Mouse (Mus musculus): ENCODE data around the gene Auts2. TPM values are rescaled to one million over a fixed set of nuclear protein-coding genes. Genes with fewer than 3 reads are reported as not detected.

Gene Auts2
- total and polyA plus RNA-seq, 2 experiments from 2014 or later: 6.8 to 12.1 TPM

GRCm38 (mm10) chr5:132270074-132270473 lies 273.1 kb downstream of the Auts2 start:
- WGBS: 30% methylated on average over 3 of the region's 3 CpGs
- Histone ChIP-seq H3K27me3 (ENCODE audit: control insufficient read depth, insufficient read depth, low read length) (no peaks in the 10 kb centered on the region), H3K4me1 (ENCODE audit: control insufficient read depth, insufficient read depth) (peaks cover 26% of the 10 kb centered on the region), H3K9me3 (replicated peaks; ENCODE audit: control insufficient read depth, low read length) (no peaks in the 10 kb centered on the region), H3K36me3 (replicated peaks; ENCODE audit: control insufficient read depth, insufficient read depth, low read length) (no peaks in the 10 kb centered on the region), H3K4me3 (ENCODE audit: low read depth, low read length) (no peak overlapping the region), H3K9ac (replicated peaks; ENCODE audit: low read depth, low read length) (no peak overlapping the region), H3K27ac (ENCODE audit: low read depth) (no peak overlapping the region), H3K4me2 (ENCODE audit: low read depth, low read length) (no peak overlapping the region)
- no peak for DNase-seq (ENCODE audit: low spot score)
- TF ChIP-seq EP300 (IDR thresholded peaks at IDR 0.05; ENCODE audit: low read depth) (no peak), CTCF (IDR thresholded peaks at IDR 0.05; ENCODE audit: low read depth) (no peak)
- no peak for ATAC-seq (ENCODE audit: insufficient read depth, low read depth)

- Histone ChIP-seq H3K4me3 (ENCODE audit: low read depth, low read length) (no peak overlapping the region), H3K9ac (replicated peaks; ENCODE audit: low read depth, low read length) (no peak overlapping the region), H3K27me3 (ENCODE audit: control insufficient read depth, insufficient read depth, low read length) (no peaks in the 10 kb centered on the region), H3K9me3 (replicated peaks; ENCODE audit: control insufficient read depth, low read length) (no peaks in the 10 kb centered on the region), H3K36me3 (replicated peaks; ENCODE audit: control insufficient read depth, insufficient read depth, low read length) (no peaks in the 10 kb centered on the region), H3K4me1 (ENCODE audit: control insufficient read depth, insufficient read depth) (peaks cover 37% of the 10 kb centered on the region), H3K4me2 (ENCODE audit: low read depth, low read length) (no peak overlapping the region), H3K27ac (ENCODE audit: low read depth) (no peak overlapping the region)
- TF ChIP-seq CTCF (IDR thresholded peaks at IDR 0.05; ENCODE audit: low read depth) (no peak), EP300 (IDR thresholded peaks at IDR 0.05; ENCODE audit: low read depth) (no peak)
- ATAC-seq (ENCODE audit: insufficient read depth, low read depth): no peak
- no peak for DNase-seq (ENCODE audit: low spot score)
- WGBS: 74% methylated on average over 6 of the region's 6 CpGs
Observed at GRCm38 (mm10) chr5:132268351-132268967, 274.7 kb downstream of the Auts2 start.

GRCm38 (mm10) chr5:132265015-132265414 lies 278.1 kb downstream of the Auts2 start:
- WGBS: 63% methylated on average over 1 of the region's 1 CpGs
- H3K27me3 ChIP-seq (ENCODE audit: control insufficient read depth, insufficient read depth, low read length): no peaks in the 10 kb centered on the region
- H3K9me3 ChIP-seq (replicated peaks; ENCODE audit: control insufficient read depth, low read length): no peaks in the 10 kb centered on the region
- H3K9ac ChIP-seq (replicated peaks; ENCODE audit: low read depth, low read length): no peak overlapping the region
- H3K4me3 ChIP-seq (ENCODE audit: low read depth, low read length): no peak overlapping the region
- no peak overlapping the region for H3K27ac ChIP-seq (ENCODE audit: low read depth)
- no peaks in the 10 kb centered on the region for H3K36me3 ChIP-seq (replicated peaks; ENCODE audit: control insufficient read depth, insufficient read depth, low read length)
- H3K4me2 ChIP-seq (ENCODE audit: low read depth, low read length): no peak overlapping the region
- no peak for DNase-seq (ENCODE audit: low spot score)
- TF ChIP-seq EP300 (IDR thresholded peaks at IDR 0.05; ENCODE audit: low read depth) (no peak), CTCF (IDR thresholded peaks at IDR 0.05; ENCODE audit: low read depth) (no peak)
- H3K4me1 ChIP-seq (ENCODE audit: control insufficient read depth, insufficient read depth): 0 out of 2 replicates have a peak, but pooled peaks cover 11% of the 10 kb centered on the region
- ATAC-seq (ENCODE audit: insufficient read depth, low read depth): no peak

GRCm38 (mm10) chr5:132261750-132262149 lies 281.4 kb downstream of the Auts2 start:
- H3K4me2 ChIP-seq (ENCODE audit: low read depth, low read length): no peak overlapping the region
- H3K9ac ChIP-seq (replicated peaks; ENCODE audit: low read depth, low read length): no peak overlapping the region
- no peak for DNase-seq (ENCODE audit: low spot score)
- no peaks in the 10 kb centered on the region for H3K9me3 ChIP-seq (replicated peaks; ENCODE audit: control insufficient read depth, low read length)
- 0 out of 2 replicates have a peak, but pooled peaks cover 11% of the 10 kb centered on the region for H3K4me1 ChIP-seq (ENCODE audit: control insufficient read depth, insufficient read depth)
- no peak overlapping the region for H3K27ac ChIP-seq (ENCODE audit: low read depth)
- TF ChIP-seq EP300 (IDR thresholded peaks at IDR 0.05; ENCODE audit: low read depth): no peak
- TF ChIP-seq CTCF (IDR thresholded peaks at IDR 0.05; ENCODE audit: low read depth): no peak
- ATAC-seq (ENCODE audit: insufficient read depth, low read depth): no peak
- no peaks in the 10 kb centered on the region for H3K27me3 ChIP-seq (ENCODE audit: control insufficient read depth, insufficient read depth, low read length)
- no peak overlapping the region for H3K4me3 ChIP-seq (ENCODE audit: low read depth, low read length)
- H3K36me3 ChIP-seq (replicated peaks; ENCODE audit: control insufficient read depth, insufficient read depth, low read length): no peaks in the 10 kb centered on the region
- WGBS: 79% methylated on average over 1 of the region's 1 CpGs

DNA sequence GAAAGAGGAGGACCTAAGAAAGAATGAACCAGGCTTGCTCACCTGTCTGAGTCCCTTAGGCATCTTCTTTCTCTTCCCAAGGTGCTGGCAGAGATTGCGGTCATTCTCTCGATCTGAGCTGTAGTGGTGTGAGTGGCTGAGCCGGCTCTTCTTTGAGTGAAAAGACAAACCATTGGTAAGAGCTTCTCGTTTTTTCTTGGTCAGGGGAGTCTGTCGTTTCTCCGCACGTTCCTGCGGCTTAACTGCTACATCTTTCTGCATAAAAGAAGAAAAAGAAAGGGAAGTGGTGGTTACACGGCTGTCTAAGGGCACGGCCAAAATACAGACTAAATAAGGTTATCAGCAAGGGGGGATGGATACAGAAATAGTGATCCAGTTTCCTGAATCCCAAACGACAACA lies 284.3 kb downstream of the Auts2 start:
- WGBS: 86% methylated on average over 11 of the region's 11 CpGs
- Histone ChIP-seq H3K9ac (replicated peaks; ENCODE audit: low read depth, low read length) (no peak overlapping the region), H3K9me3 (replicated peaks; ENCODE audit: control insufficient read depth, low read length) (no peaks in the 10 kb centered on the region), H3K36me3 (replicated peaks; ENCODE audit: control insufficient read depth, insufficient read depth, low read length) (no peaks in the 10 kb centered on the region), H3K4me2 (ENCODE audit: low read depth, low read length) (no peak overlapping the region), H3K4me1 (ENCODE audit: control insufficient read depth, insufficient read depth) (0 out of 2 replicates have a peak, but pooled peaks cover 1% of the 10 kb centered on the region), H3K27me3 (ENCODE audit: control insufficient read depth, insufficient read depth, low read length) (no peaks in the 10 kb centered on the region), H3K27ac (ENCODE audit: low read depth) (no peak overlapping the region), H3K4me3 (ENCODE audit: low read depth, low read length) (no peak overlapping the region)
- TF ChIP-seq CTCF (IDR thresholded peaks at IDR 0.05; ENCODE audit: low read depth): no peak
- TF ChIP-seq EP300 (IDR thresholded peaks at IDR 0.05; ENCODE audit: low read depth): no peak
- ATAC-seq (ENCODE audit: insufficient read depth, low read depth) (no peak), DNase-seq (ENCODE audit: low spot score) (no peak)

GRCm38 (mm10) chr5:132255579-132255978 lies 287.6 kb downstream of the Auts2 start:
- Histone ChIP-seq H3K4me2 (ENCODE audit: low read depth, low read length) (no peak overlapping the region), H3K4me1 (ENCODE audit: control insufficient read depth, insufficient read depth) (no peaks in the 10 kb centered on the region), H3K27me3 (ENCODE audit: control insufficient read depth, insufficient read depth, low read length) (no peaks in the 10 kb centered on the region), H3K27ac (ENCODE audit: low read depth) (no peak overlapping the region), H3K4me3 (ENCODE audit: low read depth, low read length) (no peak overlapping the region), H3K36me3 (replicated peaks; ENCODE audit: control insufficient read depth, insufficient read depth, low read length) (no peaks in the 10 kb centered on the region), H3K9ac (replicated peaks; ENCODE audit: low read depth, low read length) (no peak overlapping the region), H3K9me3 (replicated peaks; ENCODE audit: control insufficient read depth, low read length) (no peaks in the 10 kb centered on the region)
- no peak for ATAC-seq (ENCODE audit: insufficient read depth, low read depth)
- 74% methylated on average over 8 of the region's 8 CpGs for WGBS
- TF ChIP-seq CTCF (IDR thresholded peaks at IDR 0.05; ENCODE audit: low read depth) (no peak), EP300 (IDR thresholded peaks at IDR 0.05; ENCODE audit: low read depth) (no peak)
- no peak for DNase-seq (ENCODE audit: low spot score)
